Mouse (Mus musculus): ENCODE results near the gene Golt1b. TPM values are rescaled to one million over a fixed set of nuclear protein-coding genes. Genes with fewer than 3 reads are reported as not detected.

The Golt1b gene
- polyA plus RNA-seq, 1 experiment = 26.4 TPM

DNA sequence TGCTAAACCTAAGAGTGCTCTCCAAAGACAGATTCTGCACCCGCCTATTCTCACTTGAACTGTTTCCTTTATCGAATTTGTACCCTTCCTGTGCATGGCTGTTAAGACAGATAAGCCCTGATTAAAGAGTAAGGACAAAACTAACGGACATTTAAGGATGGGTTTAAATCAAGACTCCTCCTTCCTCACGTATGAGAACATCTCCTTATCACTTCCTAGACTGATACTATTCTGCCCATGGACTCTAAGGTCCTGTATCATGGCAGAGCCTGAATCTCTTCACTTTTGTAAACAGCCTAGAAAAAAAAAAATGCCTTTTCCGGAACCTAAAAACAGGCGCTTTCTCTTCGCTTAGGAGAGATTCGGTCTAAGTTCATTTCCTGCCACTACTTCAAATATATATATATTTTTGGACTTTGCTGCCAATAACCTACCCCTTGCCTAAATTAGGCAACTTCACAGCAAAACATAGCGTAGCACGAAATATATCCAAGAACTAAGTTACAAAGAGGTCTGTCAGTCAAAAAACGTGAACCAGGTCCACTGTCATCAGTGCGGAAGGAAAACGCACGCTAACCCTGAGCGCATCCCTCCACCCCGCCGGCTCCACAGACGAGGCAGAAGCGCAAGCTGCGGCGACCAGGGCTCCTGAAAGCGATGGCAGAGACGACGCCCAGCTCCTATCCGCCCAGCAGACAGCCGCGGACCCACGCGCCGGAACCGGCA, 573 bp upstream of the Golt1b start:
- Histone ChIP-seq H3K4me1 (ENCODE audit: control insufficient read depth, insufficient read depth, low read length) (peaks cover 2% of the 10 kb centered on the region; the same call in 1 of the 2 replicates), H3K27me3 (ENCODE audit: control insufficient read depth, insufficient read depth, low read length) (no peaks in the 10 kb centered on the region), H3K27ac (ENCODE audit: insufficient read depth, low read length) (peak overlapping the region; percentile 42; the same call in 1 of the 2 replicates), H3K4me3 (replicated peaks; ENCODE audit: insufficient read depth, low read depth, low read length) (peak overlapping the region; percentile 88)
- 5% methylated on average over 31 of the region's 31 CpGs for WGBS
- TF ChIP-seq POLR2A (IDR thresholded peaks at IDR 0.05; ENCODE audit: borderline replicate concordance, insufficient read depth, low read length) = no peak
- no peak for TF ChIP-seq CTCF (IDR thresholded peaks at IDR 0.05; ENCODE audit: borderline replicate concordance, insufficient read depth, low read depth, low read length)
- no peak for DNase-seq

DNA sequence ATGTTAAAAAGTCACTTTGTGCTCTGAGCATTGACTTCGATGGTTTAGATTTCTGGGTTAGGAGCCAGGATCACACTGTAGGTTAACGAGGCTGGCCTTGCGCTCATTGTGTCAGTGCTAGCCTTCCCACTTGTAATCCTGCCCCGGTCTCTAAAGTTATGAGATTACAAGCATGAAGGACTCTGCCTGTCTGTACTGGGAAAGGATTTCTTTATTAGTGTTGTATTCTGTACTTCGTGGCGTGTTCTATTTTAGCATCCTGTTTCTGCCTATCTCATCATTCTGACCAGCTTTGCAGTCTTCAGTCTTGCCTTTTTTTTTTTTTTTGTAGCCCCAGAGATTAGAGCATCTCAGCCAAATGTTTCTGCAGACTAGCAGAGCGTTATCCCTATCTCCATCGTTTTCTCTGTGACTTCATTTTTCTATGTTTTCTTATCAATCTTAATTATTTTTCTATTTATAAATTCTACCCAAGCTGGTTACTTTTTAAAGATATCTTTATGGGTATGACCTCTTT, 792 bp downstream of the Golt1b start:
- H3K27ac ChIP-seq (ENCODE audit: insufficient read depth, low read length) = no peak overlapping the region
- peaks cover 2% of the 10 kb centered on the region; the same call in 1 of the 2 replicates for H3K4me1 ChIP-seq (ENCODE audit: control insufficient read depth, insufficient read depth, low read length)
- no peaks in the 10 kb centered on the region for H3K27me3 ChIP-seq (ENCODE audit: control insufficient read depth, insufficient read depth, low read length)
- 11% methylated on average over 8 of the region's 8 CpGs for WGBS
- DNase-seq = no peak
- TF ChIP-seq CTCF (IDR thresholded peaks at IDR 0.05; ENCODE audit: borderline replicate concordance, insufficient read depth, low read depth, low read length) (no peak), POLR2A (IDR thresholded peaks at IDR 0.05; ENCODE audit: borderline replicate concordance, insufficient read depth, low read length) (no peak)
- H3K4me3 ChIP-seq (replicated peaks; ENCODE audit: insufficient read depth, low read depth, low read length) = peak overlapping the region; percentile 86

DNA sequence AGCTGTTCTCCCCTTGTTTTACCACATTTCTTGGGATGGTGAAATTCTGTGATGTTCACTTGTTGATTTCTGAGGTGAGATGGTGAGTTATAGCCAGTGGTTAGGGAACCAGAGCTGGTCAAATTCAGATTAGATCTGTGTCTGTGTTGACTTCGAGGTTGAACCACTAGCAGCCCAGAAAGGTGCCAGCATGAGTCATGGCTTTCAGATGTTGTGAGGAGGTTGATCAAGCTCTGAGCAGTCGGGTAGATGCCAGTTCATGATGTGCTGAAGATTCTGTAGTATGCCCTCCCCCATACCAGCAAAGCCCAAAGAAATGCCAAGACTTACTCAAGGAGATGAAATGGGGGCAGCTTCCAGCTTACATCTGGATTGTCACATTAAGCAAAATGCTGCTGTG, 2.1 kb downstream of the Golt1b start:
- H3K27me3 ChIP-seq (ENCODE audit: control insufficient read depth, insufficient read depth, low read length) = no peaks in the 10 kb centered on the region
- WGBS = 51% methylated on average over 2 of the region's 2 CpGs
- H3K4me1 ChIP-seq (ENCODE audit: control insufficient read depth, insufficient read depth, low read length) = peaks cover 5% of the 10 kb centered on the region; the same call in 1 of the 2 replicates
- TF ChIP-seq POLR2A (IDR thresholded peaks at IDR 0.05; ENCODE audit: borderline replicate concordance, insufficient read depth, low read length) = no peak
- no peak for TF ChIP-seq CTCF (IDR thresholded peaks at IDR 0.05; ENCODE audit: borderline replicate concordance, insufficient read depth, low read depth, low read length)
- DNase-seq = no peak
- no peak overlapping the region for H3K27ac ChIP-seq (ENCODE audit: insufficient read depth, low read length)
- H3K4me3 ChIP-seq (replicated peaks; ENCODE audit: insufficient read depth, low read depth, low read length) = no peak overlapping the region

DNA sequence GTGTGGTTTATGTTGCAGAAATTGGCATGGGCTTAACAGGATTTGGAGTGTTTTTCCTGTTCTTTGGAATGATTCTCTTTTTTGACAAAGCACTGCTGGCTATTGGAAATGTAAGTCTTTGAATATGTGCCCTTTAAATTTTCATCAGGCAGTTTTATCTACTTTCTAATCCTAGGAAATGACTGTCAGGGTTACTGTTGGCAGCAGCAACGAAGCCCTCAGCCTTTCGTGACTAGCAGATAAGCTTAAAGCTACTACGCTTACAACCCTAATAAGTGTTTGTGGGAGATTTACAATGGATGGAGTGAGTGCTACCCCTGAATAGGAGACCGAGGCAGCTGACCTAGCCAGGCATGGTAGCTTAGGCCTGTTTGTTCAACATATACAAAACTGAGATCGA, 5.3 kb downstream of the Golt1b start:
- DNase-seq = no peak
- Histone ChIP-seq H3K27me3 (ENCODE audit: control insufficient read depth, insufficient read depth, low read length) (no peaks in the 10 kb centered on the region), H3K4me1 (ENCODE audit: control insufficient read depth, insufficient read depth, low read length) (peaks cover 7% of the 10 kb centered on the region), H3K4me3 (replicated peaks; ENCODE audit: insufficient read depth, low read depth, low read length) (no peak overlapping the region), H3K27ac (ENCODE audit: insufficient read depth, low read length) (no peak overlapping the region)
- no peak for TF ChIP-seq POLR2A (IDR thresholded peaks at IDR 0.05; ENCODE audit: borderline replicate concordance, insufficient read depth, low read length)
- TF ChIP-seq CTCF (IDR thresholded peaks at IDR 0.05; ENCODE audit: borderline replicate concordance, insufficient read depth, low read depth, low read length) = no peak
- 91% methylated on average over 5 of the region's 5 CpGs for whole genome bisulfite sequencing

DNA sequence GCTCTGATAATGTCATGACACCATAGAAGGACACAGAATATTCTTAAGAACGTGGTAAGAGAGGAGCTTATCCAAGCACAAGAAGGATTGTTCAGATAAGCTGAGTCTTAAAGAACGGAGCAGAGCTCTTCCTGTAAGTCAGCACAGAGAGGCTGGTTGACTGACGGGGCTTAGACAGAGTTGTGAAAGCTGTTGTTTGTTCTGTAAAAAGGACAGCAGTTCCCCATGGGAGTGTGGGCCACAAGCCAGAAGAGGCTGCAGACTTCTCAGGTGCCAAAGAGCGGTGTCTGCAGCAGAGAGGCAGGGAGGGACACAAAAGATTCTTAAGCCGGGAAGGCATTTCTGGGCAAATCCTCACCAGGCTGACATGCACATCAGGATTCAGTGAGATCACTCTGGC, 7.6 kb downstream of the Golt1b start:
- Histone ChIP-seq H3K27ac (ENCODE audit: insufficient read depth, low read length) (no peak overlapping the region), H3K4me3 (replicated peaks; ENCODE audit: insufficient read depth, low read depth, low read length) (no peak overlapping the region), H3K27me3 (ENCODE audit: control insufficient read depth, insufficient read depth, low read length) (no peaks in the 10 kb centered on the region), H3K4me1 (ENCODE audit: control insufficient read depth, insufficient read depth, low read length) (peaks cover 5% of the 10 kb centered on the region)
- TF ChIP-seq POLR2A (IDR thresholded peaks at IDR 0.05; ENCODE audit: borderline replicate concordance, insufficient read depth, low read length) = no peak
- TF ChIP-seq CTCF (IDR thresholded peaks at IDR 0.05; ENCODE audit: borderline replicate concordance, insufficient read depth, low read depth, low read length) = no peak
- WGBS = 33% methylated on average over 5 of the region's 5 CpGs
- DNase-seq = peak; percentile 29 to 35

DNA sequence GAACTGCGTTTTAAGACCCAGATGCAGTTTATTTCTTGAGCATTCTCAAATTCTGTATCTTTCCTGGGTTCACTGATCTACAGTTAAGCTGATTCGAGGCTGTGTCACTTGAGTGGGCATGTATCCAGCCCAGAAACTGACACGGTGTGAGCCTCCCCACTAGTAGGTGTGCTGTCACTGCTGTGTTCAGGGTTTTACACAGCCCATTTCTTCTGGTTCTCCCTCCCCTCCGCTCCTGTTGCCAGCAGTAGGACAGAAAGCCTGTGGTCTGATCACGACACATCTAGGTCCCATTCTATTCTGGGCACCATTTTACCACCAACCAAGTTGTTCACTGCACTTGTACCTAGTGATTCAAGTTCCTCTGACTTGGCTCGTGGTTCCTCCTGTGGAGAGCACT, 8.7 kb downstream of the Golt1b start:
- H3K4me1 ChIP-seq (ENCODE audit: control insufficient read depth, insufficient read depth, low read length) = peaks cover 5% of the 10 kb centered on the region
- no peaks in the 10 kb centered on the region for H3K27me3 ChIP-seq (ENCODE audit: control insufficient read depth, insufficient read depth, low read length)
- TF ChIP-seq CTCF (IDR thresholded peaks at IDR 0.05; ENCODE audit: borderline replicate concordance, insufficient read depth, low read depth, low read length) (no peak), POLR2A (IDR thresholded peaks at IDR 0.05; ENCODE audit: borderline replicate concordance, insufficient read depth, low read length) (no peak)
- 70% methylated on average over 6 of the region's 6 CpGs for WGBS
- DNase-seq = no peak
- no peak overlapping the region for H3K27ac ChIP-seq (ENCODE audit: insufficient read depth, low read length)
- H3K4me3 ChIP-seq (replicated peaks; ENCODE audit: insufficient read depth, low read depth, low read length) = no peak overlapping the region

DNA sequence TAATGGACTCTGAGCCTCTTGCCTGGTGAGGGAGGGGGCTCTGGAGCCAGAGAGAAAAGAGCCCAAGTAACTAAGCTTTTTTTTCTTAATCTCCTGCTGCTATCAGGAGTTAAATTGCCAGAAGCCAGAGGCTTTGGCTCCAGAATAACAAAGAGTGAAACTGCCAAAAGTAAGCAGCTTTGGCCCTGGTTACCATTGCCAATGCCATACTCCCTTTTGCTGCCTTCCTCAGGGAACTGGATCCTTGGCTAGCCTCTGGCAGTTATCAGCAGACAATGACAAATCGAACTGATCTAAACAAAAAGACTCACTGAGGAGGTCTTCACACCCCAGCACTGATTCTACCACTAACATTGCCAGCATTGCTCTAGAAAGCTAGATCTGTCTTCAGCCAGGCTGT, 24.1 kb downstream of the Golt1b start:
- DNase-seq = no peak
- no peak for TF ChIP-seq CTCF (IDR thresholded peaks at IDR 0.05; ENCODE audit: borderline replicate concordance, insufficient read depth, low read depth, low read length)
- TF ChIP-seq POLR2A (IDR thresholded peaks at IDR 0.05; ENCODE audit: borderline replicate concordance, insufficient read depth, low read length) = no peak
- WGBS = 5% methylated on average over 1 of the region's 1 CpGs
- H3K27ac ChIP-seq (ENCODE audit: insufficient read depth, low read length) = no peak overlapping the region
- H3K27me3 ChIP-seq (ENCODE audit: control insufficient read depth, insufficient read depth, low read length) = peaks cover 2% of the 10 kb centered on the region; the same call in 1 of the 2 replicates
- H3K4me3 ChIP-seq (replicated peaks; ENCODE audit: insufficient read depth, low read depth, low read length) = no peak overlapping the region
- no peaks in the 10 kb centered on the region for H3K4me1 ChIP-seq (ENCODE audit: control insufficient read depth, insufficient read depth, low read length)

DNA sequence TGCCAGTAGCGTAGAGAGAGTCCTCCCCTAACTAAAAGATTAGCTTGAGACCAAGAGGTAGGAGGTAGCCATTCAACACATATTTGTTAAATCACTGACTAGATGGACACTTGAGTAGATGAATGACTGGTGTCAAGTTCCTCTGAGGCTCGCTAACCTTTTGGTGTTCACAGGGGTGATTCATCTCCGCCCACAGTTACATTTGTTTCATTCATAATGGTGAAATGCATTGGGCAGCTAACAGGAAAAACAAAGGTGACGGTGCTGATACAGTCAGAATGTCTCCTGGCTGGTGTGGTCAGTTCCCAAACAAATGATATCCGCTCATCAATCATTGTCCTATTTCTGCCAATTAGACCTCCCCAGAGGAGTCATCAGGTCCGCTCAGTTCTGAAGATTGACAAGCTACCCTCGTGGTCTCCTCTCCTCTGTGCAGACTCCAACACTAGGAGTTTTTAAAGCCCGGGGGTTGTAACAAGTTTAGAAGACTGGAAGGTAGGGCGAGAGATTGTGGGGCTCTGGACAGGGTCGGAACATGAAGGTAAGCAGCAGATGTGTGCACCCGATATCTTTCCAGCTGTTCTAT, 26.0 kb downstream of the Golt1b start, which contains the start of gene Spx:
Spx (plus strand) TSS at position 536 of the 586 bp plus-strand sequence.
- Histone ChIP-seq H3K4me3 (replicated peaks; ENCODE audit: insufficient read depth, low read depth, low read length) (no peak within 1 kb of the TSS), H3K4me1 (ENCODE audit: control insufficient read depth, insufficient read depth, low read length) (no peaks in the 10 kb centered on the region), H3K27ac (ENCODE audit: insufficient read depth, low read length) (no peak within 1 kb of the TSS), H3K27me3 (ENCODE audit: control insufficient read depth, insufficient read depth, low read length) (peaks cover 2% of the 10 kb centered on the region; the same call in 1 of the 2 replicates)
- TF ChIP-seq CTCF (IDR thresholded peaks at IDR 0.05; ENCODE audit: borderline replicate concordance, insufficient read depth, low read depth, low read length) (no peak), POLR2A (IDR thresholded peaks at IDR 0.05; ENCODE audit: borderline replicate concordance, insufficient read depth, low read length) (no peak)
- 83% methylated on average over 11 of the region's 11 CpGs for WGBS
- DNase-seq = no peak

Data from cerebellum, adult 2 months (tissue).